Mouse (Mus musculus): ENCODE data around the gene Tmem115.

Gene Tmem115

GRCm38 (mm10) chr9:107521711-107522399 lies 11.9 kb upstream of the Tmem115 start:
- in situ Hi-C loops (cut with MboI; ENCODE audit: low sequenced_read_pairs): no loop called here

DNA sequence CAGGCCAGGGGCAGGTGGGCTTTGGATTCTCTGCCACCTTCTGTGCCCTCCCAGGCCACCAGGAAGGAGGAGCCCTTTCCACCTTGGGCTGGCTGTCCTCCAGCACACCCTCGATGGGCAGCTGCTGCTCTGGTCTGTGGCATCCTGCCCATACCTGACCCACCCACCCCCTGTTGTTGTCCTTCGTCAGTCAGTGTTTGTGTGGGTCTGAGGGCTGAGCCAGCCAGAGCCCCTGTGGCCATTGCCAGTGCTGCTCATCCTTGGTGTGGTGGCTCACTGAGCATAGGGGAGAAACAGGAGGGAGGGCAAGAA lies 11.4 kb upstream of the Tmem115 start:
- in situ Hi-C loops (cut with MboI; ENCODE audit: low sequenced_read_pairs): no loop called here

GRCm38 (mm10) chr9:107526198-107527026 lies 7.3 kb upstream of the Tmem115 start:
- in situ Hi-C loops (cut with MboI; ENCODE audit: low sequenced_read_pairs): no loop called here

DNA sequence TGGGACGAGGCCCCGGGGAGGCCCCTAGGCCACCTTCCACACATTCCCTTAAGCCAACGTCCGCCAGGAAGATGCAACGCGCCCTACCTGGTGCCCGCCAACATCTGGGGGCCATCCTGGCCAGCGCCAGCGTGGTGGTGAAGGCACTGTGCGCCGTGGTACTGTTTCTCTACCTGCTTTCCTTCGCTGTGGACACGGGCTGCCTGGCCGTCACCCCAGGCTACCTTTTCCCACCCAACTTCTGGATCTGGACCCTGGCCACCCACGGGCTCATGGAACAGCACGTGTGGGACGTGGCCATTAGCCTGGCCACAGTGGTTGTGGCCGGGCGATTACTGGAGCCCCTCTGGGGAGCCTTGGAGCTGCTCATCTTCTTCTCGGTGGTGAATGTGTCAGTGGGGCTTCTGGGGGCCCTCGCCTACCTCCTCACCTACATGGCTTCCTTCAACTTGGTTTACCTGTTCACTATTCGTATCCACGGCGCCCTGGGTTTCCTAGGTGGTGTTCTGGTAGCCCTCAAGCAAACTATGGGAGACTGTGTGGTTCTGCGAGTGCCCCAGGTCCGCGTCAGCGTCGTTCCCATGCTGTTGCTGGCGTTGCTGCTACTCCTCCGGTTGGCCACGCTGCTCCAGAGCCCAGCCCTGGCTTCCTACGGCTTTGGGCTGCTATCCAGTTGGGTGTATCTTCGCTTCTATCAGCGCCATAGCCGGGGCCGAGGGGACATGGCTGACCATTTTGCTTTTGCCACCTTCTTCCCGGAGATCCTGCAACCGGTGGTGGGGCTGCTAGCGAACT lies 860 bp downstream of the Tmem115 start:
- in situ Hi-C loops (cut with MboI; ENCODE audit: low sequenced_read_pairs): no loop called here

DNA sequence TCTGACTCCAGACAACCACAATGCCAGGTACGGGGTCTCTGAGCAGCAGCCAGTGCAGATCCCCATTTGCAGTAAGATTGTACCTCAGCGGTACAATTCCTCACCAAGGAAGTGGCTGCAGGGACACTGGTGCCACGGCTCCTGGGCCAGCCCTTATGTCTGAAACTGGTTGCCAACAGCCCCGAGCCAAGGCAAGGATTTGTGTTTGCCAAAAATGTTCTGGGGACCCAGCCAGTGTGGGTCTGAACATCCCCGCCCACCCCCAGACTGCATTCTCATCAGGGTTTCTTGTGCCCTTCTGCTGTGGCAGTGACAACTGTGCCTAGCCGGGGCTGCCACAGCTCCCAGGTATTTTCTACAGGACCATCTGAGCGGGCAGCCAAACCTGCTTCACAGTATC lies 4.5 kb downstream of the Tmem115 start:
- in situ Hi-C loops (cut with MboI; ENCODE audit: low sequenced_read_pairs): no loop called here

- in situ Hi-C loops (cut with MboI; ENCODE audit: low sequenced_read_pairs): no loop called here
These were observed 5.0 kb downstream of the Tmem115 start for GRCm38 (mm10) chr9:107538711-107539110.

GRCm38 (mm10) chr9:107539940-107540339 lies 6.2 kb downstream of the Tmem115 start:
- in situ Hi-C loops (cut with MboI; ENCODE audit: low sequenced_read_pairs): no loop called here

GRCm38 (mm10) chr9:107540420-107540819 lies 6.7 kb downstream of the Tmem115 start:
- in situ Hi-C loops (cut with MboI; ENCODE audit: low sequenced_read_pairs): no loop called here

DNA sequence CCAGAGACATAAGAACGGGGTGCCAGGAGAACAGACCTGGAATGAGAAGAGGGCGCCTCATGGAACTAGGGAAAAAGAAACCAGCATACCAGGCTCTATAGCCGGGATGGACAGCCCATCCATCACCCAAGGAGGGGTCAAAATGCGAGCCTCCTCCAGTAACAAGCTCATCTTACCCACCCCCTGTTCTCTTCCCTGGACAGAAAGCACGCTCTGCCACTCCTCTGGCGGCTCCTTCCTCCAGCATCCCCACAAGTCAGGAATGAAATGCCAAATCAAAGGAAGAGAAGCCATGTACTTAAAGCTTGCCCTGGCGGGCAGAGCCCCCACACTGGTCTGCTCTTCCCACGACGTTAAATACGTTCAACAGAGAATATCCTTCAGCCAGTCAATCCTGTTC lies 7.3 kb downstream of the Tmem115 start:
- in situ Hi-C loops (cut with MboI; ENCODE audit: low sequenced_read_pairs): no loop called here

- in situ Hi-C loops (cut with MboI; ENCODE audit: low sequenced_read_pairs): no loop called here
These were observed 8.0 kb downstream of the Tmem115 start, which contains the start of the genes Cyb561d2 and Nprl2 for GRCm38 (mm10) chr9:107541474-107542351. TSS of gene Cyb561d2 (minus strand) at chr9:107542193. TSS of gene Nprl2 (plus strand) at chr9:107542226.

DNA sequence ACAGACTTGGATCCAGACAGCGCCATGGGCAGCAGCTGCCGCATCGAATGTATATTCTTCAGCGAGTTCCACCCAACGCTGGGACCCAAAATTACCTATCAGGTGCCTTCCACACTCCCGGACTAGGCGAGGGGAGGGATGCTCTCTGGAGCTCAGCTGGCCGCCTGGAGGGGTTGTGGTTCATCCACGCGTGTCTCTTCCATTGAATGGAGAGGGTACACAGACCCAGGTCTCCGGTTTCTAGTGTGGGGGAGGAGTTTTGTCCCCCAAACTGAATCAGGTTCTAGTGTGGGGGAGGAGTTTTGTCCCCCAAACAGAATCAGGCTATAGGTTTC lies 8.6 kb downstream of the Tmem115 start:
- in situ Hi-C loops (cut with MboI; ENCODE audit: low sequenced_read_pairs): no loop called here

GRCm38 (mm10) chr9:107542721-107543120 lies 9.0 kb downstream of the Tmem115 start:
- in situ Hi-C loops (cut with MboI; ENCODE audit: low sequenced_read_pairs): no loop called here

GRCm38 (mm10) chr9:107543299-107543698 lies 9.6 kb downstream of the Tmem115 start:
- in situ Hi-C loops (cut with MboI; ENCODE audit: low sequenced_read_pairs): no loop called here

- in situ Hi-C loops (cut with MboI; ENCODE audit: low sequenced_read_pairs): no loop called here
These were observed 10.5 kb downstream of the Tmem115 start for GRCm38 (mm10) chr9:107544196-107544700.

DNA sequence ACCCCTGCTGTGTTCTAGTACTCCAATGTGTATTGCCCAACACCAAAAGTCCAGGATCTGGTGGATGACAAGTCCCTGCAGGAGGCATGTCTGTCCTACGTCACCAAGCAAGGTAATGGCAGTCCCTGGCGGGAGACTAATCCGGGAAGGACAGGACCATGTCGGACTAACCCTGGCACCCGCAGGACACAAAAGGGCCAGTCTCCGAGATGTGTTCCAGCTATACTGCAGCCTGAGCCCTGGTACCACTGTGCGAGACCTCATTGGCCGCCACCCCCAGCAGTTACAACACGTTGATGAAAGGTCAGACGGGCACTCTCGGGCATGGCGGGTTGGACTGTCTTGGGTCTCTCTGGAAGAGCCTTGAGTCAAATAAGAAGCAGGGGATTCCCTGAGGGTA lies 11.0 kb downstream of the Tmem115 start:
- in situ Hi-C loops (cut with MboI; ENCODE audit: low sequenced_read_pairs): no loop called here

DNA sequence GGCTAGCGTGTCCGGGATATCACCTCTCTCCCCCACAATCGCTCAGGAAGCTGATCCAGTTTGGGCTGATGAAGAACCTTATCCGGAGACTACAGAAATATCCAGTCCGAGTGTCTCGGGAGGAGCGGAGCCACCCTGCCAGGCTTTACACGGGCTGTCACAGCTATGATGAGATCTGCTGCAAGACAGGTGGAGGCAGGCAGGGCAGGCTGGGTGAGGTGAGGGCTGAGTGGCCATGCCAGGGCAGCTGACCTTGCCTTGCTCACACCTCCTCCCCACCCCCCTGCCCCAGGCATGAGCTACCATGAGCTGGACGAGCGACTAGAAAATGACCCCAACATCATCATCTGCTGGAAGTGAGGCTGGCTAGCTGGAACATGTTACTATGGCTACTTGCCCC lies 11.5 kb downstream of the Tmem115 start:
- in situ Hi-C loops (cut with MboI; ENCODE audit: low sequenced_read_pairs): no loop called here

DNA sequence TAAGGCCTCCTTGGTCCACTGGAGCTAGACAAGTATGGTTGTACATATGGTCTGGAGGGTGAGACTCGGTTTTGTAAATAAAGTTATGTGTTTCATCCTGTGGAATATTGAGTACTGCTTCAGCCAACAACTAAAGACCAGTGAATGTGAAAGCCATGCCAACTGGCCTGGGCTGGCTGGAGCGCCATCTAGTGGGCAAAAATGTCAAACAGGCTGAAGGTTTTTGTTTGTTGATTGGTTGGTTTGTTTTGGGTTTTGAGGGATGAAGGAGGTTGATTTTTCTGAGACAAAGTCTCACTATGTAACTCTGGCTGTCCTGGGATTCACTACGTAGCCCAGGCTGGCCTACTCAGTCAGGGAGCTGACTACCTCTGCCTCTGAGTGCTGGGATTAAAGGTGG lies 11.9 kb downstream of the Tmem115 start:
- in situ Hi-C loops (cut with MboI; ENCODE audit: low sequenced_read_pairs): no loop called here

- in situ Hi-C loops (cut with MboI; ENCODE audit: low sequenced_read_pairs): no loop called here
These were observed 13.3 kb downstream of the Tmem115 start, which contains the start of gene Zmynd10 for GRCm38 (mm10) chr9:107547026-107547425. TSS of gene Zmynd10 (plus strand) at chr9:107547298.

GRCm38 (mm10) chr9:107547957-107548356 lies 14.2 kb downstream of the Tmem115 start:
- in situ Hi-C loops (cut with MboI; ENCODE audit: low sequenced_read_pairs): no loop called here

DNA sequence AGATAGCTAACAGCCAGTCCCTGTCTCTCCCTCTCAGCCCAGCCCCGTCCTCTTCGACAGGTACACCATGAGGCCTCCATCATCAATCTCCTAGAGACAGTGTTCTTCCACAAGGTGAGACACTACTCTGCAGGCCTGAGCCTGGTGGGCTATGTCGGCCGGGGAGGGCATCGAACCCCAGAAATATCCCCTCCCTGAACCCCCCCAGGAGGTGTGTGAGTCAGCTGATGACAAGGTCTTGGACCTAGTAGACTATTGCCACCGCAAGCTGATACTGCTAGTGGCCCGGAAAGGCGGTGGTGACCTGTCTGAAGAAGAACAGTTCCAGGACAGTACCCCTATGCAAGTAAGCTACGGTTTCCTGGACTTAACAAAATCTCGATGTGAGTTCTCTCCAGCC lies 15.1 kb downstream of the Tmem115 start:
- in situ Hi-C loops (cut with MboI; ENCODE audit: low sequenced_read_pairs): no loop called here
